Mouse (Mus musculus): ENCODE measurements around the gene Tbc1d25.

The Tbc1d25 gene

GRCm38 (mm10) chrX:8175504-8176385 is at the start of gene Tbc1d25:
Gene Tbc1d25, minus strand, starts transcription at chrX:8176181.
- peak; percentile 94 for DNase-seq

- no peak for DNase-seq
Measured at GRCm38 (mm10) chrX:8223473-8223872, 47.5 kb upstream of the Tbc1d25 start.

- no peak for DNase-seq
Measured at GRCm38 (mm10) chrX:8222678-8223421, 46.9 kb upstream of the Tbc1d25 start.

- DNase-seq: no peak
Measured at GRCm38 (mm10) chrX:8222296-8222677, 46.3 kb upstream of the Tbc1d25 start.

GRCm38 (mm10) chrX:8219651-8220050 is 43.7 kb upstream of the Tbc1d25 start:
- DNase-seq: no peak

GRCm38 (mm10) chrX:8218114-8218513 is 42.1 kb upstream of the Tbc1d25 start:
- no peak for DNase-seq

GRCm38 (mm10) chrX:8217383-8217782 is 41.4 kb upstream of the Tbc1d25 start:
- no peak for DNase-seq

GRCm38 (mm10) chrX:8211490-8212207 is 35.7 kb upstream of the Tbc1d25 start:
- no peak for DNase-seq

GRCm38 (mm10) chrX:8209720-8210119 is 33.7 kb upstream of the Tbc1d25 start:
- no peak for DNase-seq

GRCm38 (mm10) chrX:8207224-8207623 is 31.2 kb upstream of the Tbc1d25 start:
- DNase-seq: no peak

- no peak for DNase-seq
Measured at GRCm38 (mm10) chrX:8206694-8207197, 30.8 kb upstream of the Tbc1d25 start.

GRCm38 (mm10) chrX:8206015-8206693 is 30.2 kb upstream of the Tbc1d25 start, which contains the start of gene Porcn:
Gene Porcn, minus strand, starts transcription at chrX:8206525.
- DNase-seq: peak; percentile 76

- DNase-seq: no peak
Measured at GRCm38 (mm10) chrX:8205551-8205950, 29.6 kb upstream of the Tbc1d25 start.

- DNase-seq: no peak
Measured at GRCm38 (mm10) chrX:8205088-8205487, 29.1 kb upstream of the Tbc1d25 start.

GRCm38 (mm10) chrX:8204076-8204475 is 28.1 kb upstream of the Tbc1d25 start:
- no peak for DNase-seq

GRCm38 (mm10) chrX:8203105-8203504 is 27.1 kb upstream of the Tbc1d25 start:
- DNase-seq: no peak

- peak; percentile 20 for DNase-seq
Measured at GRCm38 (mm10) chrX:8193419-8193723, 17.4 kb upstream of the Tbc1d25 start, which contains the start of gene Ebp. Gene Ebp, minus strand, starts transcription at chrX:8193512.

- DNase-seq: peak; percentile 85
Measured at GRCm38 (mm10) chrX:8192640-8193418, 16.8 kb upstream of the Tbc1d25 start.

- peak; percentile 9 for DNase-seq
Measured at GRCm38 (mm10) chrX:8192126-8192639, 16.2 kb upstream of the Tbc1d25 start.

GRCm38 (mm10) chrX:8182871-8183540 is 7.0 kb upstream of the Tbc1d25 start:
- peak; percentile 70 for DNase-seq

- no peak for DNase-seq
Measured at GRCm38 (mm10) chrX:8179646-8180045, 3.7 kb upstream of the Tbc1d25 start.

All from kidney, adult 9 months (tissue).